Mouse (Mus musculus) heart, postnatal 0 days (tissue): ENCODE data around the gene Tvp23b.

Source experiments
- CTCF ChIP-seq: IDR thresholded peaks from 2 replicates; pipeline ENCODE4 v1.5.1; 2016; ENCODE audit warnings: antibody characterized with exemption, control low read depth, low read depth
- EP300 ChIP-seq: IDR thresholded peaks from 2 replicates; pipeline ENCODE4 v1.6.1; 2016; ENCODE audit warnings: antibody characterized with exemption, low read depth

DNA sequence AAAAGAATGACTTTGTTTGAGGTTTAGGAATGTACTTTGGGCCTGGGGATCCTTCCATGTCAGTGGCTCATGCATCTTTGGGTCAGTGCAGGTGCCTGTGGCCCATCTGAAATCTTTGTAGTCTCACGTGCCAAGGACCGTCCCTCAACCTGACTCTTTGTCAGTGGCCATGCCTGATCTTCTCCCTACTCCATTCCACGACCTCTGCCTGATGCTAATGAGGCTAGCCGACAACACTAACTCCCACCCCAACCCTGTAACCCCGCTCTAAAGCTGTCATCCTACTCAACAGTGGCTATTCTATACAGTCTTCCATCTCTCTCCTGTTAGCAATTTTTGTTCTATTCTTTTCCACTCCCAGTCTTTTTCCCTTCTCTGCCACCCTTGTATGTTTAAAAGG lies 75.9 kb downstream of the Tvp23b start:
- TF ChIP-seq CTCF (no peak), EP300 (no peak)
